Mouse (Mus musculus) B cell, adult 2 months (primary cell): ENCODE results near the gene Sdad1.

Experiments
- DNase-seq, 2 experiments: peaks; one replicate each; pipeline ENCODE4 v3.0.0; 2022

Sdad1 gene

DNA sequence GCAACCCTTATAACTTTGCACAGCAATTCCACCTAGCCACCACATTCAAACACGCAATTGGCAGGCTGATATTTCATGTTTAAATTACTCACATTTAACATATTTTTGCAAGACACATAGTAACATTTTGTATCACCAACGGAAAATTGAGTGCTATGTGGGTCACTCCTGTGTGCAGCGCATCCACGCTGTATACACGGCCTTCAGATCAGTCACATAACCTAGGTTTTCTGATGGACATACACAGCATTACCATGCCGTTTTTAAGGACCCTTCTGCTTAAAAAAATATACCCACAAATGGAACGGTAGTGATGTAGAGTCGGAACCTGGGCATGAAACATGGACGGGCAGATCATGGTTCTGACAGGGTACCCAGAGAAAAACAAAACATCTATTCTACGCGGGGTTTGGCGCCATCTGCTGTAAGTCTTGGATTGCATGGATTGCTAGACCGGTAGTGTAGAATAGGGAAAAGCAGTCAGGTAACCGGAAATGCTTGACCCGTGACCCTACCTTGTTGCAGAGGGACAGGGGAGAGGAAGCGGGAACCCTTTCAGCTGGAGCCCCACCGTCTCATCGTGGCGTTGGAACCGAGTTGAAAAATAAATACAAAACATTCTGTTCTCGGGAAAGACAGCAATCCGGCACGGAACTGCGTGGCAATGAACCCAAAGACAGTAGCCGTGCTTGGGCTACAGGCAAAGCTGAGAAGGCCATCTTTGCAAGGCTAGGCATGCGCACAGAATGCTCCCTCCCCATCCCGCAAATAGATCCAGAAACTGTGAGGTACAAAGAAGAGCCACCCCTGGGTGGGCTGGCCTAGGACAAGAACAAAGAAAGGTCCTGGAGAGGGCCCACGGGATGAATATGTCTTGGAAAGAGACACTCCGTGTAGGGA lies 70.7 kb downstream of the Sdad1 start:
- DNase-seq, result peak in 1 of 2 experiments; percentile 14

DNA sequence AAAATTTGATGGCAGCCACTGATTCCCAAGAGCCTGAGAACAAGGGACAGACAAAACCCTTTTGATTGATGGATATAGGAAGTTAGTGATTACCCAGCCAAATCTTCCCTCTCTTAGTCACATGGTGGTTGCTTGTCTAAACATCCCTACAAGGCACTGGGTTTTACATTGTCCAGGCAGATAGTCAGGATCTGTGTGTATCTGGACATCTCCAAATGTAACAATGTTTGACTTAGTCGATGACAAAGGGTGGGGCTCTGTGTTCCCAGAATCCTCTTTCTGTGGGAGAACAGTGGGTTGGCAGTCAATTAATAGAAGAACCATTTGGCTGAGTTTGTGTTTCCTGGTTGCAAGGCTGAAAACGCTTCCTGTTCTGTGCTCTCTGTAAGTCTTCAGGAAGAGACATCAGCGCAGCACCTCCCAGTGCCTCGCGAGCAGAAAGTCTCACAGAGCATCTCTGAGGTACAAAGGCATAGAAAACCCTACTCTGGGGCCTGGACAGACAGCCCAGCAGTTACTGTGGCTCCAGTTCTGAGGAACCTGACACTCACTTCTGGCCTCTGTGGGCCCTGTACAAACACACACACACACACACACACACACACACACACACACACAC lies 75.2 kb downstream of the Sdad1 start:
- no peak for DNase-seq
